Mouse (Mus musculus): ENCODE measurements around the gene Frat2.
A peak's percentile ranks its signal among the peaks of the same experiment; 100 is the strongest.

The Frat2 gene

DNA sequence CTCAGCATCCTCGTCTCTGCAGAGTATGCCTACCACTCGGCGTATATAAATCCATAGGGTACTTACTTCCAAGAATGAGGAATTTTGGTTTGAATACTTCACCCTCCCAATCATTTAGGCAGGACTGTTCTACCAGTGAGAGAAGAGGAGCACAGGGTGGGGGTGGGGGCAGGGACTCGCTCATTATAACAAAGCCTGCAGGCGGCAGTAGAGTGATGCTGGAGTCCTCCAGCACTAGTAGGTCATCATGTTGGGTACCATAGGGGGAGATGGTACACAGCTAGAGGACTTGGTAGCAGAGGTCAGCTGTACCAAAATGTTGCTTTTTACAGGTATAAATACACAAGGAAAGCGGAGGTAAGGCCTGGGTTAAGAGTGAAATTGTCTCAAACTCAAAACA lies 3.6 kb downstream of the Frat2 start:
- no peak for DNase-seq (ENCODE audit: low spot score in 2 of 2)

DNA sequence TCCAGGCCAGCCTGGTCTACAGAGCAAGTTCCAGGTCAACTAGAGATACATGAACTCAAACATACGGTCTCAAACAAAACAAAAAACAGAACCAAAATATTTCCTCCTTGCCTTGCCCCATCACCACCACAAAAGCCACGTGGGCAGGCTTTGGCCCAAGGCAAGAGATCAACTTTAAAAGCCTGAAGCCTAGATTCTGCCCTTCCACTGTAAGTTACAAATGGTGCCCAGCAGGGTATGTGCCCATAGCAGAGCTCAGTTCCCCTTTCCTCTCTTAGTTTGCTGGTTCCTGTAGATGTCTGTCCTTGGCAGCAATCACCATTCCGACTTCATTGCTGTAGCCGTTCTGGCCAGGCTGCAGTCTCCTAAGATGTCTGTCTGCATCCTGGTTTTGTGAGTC lies 5.2 kb downstream of the Frat2 start:
- no peak for DNase-seq (ENCODE audit: low spot score in 2 of 2)

DNA sequence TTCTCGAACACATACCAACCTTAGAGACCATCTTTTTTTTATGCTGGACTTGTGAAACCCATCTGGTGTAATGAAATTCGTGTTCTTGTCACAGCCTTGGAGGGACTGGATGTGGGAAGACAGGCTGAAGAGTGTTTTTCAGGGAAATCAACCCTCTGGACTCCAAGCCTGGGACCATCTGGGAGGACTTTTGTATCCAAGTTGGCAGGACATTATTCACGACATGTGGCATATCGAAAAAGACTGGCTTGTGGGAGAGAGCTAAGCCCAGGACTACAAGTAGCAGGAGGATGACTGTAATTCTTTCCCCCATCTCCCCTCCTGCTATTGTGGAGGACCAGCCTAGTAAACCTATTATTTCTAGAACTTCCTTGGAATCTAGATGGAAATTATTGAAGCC lies 5.7 kb downstream of the Frat2 start:
- DNase-seq (ENCODE audit: low spot score in 2 of 2) = no peak

DNA sequence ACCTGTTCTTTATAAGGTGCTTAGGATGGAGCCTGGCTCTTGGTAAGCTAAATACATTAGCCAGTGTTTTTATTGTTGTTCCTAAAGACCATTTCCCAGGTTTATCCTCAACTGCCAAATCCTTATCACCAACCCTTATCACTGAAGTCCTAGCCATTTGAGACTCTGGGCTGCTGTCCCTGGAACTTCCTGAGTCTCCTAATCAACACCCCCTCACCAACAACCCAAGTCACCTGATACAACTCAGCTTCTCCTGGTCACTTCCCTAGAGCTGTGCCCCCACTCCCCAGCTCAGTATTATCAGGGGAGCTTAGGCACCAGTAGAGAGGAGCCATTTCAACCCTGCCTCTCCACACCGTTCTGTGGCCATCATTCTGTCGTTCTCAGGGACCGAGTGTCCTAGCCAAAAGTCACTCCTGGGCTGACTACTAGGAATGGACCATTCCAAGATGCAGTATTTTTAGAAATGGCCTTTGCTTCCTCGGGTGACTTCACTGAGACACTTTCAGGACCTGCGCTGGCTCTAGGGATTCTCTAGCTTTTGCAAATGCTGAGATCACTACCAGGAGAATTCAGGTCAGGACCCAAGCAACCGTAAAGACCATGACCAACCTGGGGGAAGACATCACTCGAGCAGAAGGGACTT lies 6.7 kb downstream of the Frat2 start:
- no peak for DNase-seq (ENCODE audit: low spot score in 2 of 2)

DNA sequence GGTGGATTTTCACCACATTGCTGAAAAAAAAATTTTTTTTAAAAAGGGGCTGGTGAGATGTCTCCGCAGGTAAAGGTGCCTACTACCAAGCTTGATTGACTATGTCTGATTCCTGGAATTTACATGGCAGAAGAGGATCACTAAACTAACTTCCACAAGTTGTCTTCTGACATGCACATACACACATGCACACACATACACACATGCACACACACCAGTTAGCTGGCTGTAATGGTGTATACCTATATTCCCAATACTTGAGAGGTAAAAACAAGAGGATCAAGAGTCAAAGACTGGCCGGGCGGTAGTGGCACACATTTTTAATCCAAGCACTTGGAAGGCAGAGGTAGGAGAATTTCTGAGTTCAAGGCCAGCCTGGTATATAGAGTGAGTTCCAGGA lies 8.2 kb downstream of the Frat2 start:
- no peak for DNase-seq (ENCODE audit: low spot score in 2 of 2)

DNA sequence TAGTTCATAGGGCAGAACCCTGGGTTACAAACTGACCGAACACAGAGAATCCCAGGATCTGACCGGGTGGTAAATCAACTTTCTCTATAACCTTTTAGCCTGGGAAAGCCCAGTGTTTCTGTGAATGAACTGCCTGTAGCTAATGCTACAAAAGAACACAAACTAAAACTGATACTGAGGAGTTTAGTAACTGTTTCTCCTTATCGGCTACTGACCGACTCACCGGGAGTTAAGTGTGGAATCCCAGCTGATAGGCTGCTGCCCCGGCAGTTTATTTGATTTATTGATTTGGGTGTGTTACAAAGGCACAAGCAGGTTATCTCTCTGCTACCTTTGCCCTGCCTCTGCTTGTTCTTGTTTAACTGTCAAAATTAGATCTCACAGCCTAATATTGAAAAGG lies 9.1 kb downstream of the Frat2 start:
- DNase-seq (ENCODE audit: low spot score in 2 of 2) = no peak

DNA sequence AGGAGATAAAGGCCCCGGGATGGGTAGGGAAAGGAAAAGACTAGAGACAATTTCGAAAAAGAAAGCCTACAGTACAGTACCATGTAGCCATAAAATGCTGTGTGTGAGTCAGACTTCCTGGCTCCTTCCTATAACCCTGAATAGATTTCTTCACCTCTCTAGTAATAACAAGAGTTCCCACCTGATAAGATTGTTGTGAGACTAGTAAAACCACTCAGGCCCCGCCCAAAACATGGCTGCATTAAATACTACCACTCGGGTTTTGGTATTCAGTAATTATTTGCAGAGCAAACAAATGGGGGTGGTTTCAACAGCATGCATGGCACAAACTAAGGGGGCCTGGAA lies 10.0 kb downstream of the Frat2 start:
- DNase-seq (ENCODE audit: low spot score in 2 of 2) = no peak

DNA sequence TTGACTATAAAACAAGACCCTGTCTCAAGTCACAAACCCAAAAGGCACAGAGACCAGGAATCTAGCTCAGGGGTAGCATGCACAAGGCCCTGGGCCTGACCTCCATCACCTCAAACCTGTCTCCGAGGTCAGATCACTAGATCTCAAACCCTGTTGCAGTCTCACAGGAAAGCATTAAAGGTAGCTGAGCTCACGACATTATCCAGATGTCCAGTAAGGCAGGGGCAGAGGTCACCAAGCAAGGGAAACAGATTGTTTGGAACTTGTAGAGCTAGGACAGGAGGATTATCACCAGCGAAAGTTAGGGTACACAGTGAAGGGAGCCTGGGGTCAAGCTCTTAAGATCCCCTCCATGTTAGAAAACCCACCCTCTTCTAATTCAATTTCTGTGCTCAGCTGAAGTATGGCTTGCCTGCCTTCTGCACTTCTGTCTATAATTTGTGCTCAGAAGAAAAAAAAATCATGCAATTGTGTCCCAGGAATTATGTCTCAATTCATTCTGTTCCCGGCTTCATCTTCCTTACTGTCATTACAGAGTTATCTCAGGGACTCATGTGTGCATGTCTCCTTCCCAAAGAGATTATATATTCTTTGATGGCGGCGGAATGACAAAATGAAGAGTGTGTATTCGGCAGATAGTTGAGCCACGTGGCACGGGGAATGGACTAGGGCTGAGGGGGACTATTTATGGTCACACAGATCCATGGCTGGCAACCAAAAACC lies 10.6 kb downstream of the Frat2 start:
- no peak for DNase-seq (ENCODE audit: low spot score in 2 of 2)

DNA sequence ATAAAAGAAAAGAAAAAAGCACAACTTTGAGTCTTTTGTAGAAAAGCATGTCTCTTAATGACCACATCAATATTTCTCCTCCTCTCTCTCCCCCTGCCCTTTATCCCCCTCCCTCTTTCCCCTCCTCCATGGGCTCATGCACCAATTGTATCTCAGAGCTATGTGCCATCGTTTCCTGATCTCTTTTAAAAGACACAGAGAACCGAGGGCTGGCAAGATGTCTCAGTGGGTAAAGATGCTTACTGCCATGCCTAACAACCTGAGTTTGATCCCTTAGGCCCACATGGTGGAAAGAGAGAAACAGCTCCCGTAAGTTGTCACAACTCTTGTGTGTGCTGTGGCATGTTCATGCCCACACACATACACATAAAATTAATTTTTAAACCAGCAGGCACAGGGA lies 11.2 kb downstream of the Frat2 start:
- no peak for DNase-seq (ENCODE audit: low spot score in 2 of 2)

DNA sequence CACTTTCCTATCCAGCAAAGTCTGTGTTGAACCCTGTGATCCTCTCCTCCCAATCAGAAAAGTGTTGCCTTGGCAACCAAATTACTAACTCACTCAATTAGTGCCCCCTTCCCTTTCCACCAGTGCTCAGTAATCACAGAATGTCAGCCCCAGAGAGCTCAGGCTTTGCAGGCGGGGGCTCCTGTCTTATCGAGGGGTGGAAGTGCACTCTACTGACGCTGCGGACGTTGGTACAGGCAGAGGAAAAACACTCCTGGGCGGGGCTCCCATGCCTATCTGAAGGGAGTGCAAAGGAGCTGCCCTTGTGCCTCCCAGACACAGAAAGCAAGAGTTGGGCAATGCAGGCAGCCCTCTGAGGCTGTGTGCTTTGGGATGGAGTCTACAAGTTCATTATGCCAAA lies 12.1 kb downstream of the Frat2 start:
- DNase-seq (ENCODE audit: low spot score in 2 of 2) = peak in 1 of 2 experiments; percentile 19

DNA sequence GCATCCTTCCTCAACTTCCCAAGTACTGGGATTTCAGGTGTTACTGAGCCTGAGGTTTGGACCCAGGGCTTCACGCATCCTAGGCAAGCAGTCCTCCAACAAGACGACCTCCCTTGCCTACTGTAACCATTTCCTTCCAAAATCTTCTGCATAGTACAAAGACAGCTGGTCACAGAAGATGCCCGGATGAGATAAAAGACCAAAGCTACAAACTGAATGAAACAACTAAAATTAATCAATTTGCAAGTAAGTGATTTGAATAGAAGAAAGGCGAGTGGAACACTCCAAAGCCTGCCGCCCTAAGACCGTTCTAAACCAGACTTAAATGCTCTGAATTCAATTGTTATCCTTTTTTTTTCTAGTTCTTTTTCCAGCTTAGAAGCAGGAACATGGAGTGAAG lies 12.5 kb downstream of the Frat2 start:
- no peak for DNase-seq (ENCODE audit: low spot score in 2 of 2)

DNA sequence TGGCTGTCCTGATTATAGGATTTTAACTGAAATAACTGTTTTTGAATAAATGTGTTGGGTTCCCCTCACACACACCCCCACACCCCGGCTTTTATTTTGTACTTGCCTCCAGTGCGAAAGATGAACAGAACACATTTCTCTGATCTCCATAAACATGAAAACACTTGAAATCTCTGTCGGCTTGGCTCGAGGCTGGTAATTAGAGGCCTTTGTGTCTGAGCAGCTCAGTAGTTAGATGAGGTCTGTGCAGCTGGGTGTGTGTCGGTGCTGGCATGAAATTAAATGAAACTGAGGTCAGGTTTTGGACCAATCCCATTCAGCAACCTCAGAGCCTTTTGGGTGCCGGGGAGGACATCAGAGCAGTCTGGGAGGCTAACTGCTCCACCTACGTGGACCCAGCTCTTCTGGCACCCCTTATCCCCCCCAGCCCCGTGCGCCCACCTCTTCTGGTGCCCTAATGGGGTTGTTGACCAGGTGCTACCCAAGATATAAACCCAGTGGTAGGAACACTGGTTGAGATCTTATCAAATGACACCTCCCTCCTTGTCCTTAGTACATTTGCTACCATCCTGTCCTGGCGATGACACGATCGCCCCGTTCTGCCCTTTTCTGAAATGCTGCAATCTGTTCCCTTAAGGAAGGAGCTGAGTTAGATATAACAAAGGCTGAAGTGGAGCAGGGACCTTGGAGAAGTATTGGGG lies 15.3 kb downstream of the Frat2 start:
- peak in 1 of 2 experiments; percentile 5 for DNase-seq (ENCODE audit: low spot score in 2 of 2)

DNA sequence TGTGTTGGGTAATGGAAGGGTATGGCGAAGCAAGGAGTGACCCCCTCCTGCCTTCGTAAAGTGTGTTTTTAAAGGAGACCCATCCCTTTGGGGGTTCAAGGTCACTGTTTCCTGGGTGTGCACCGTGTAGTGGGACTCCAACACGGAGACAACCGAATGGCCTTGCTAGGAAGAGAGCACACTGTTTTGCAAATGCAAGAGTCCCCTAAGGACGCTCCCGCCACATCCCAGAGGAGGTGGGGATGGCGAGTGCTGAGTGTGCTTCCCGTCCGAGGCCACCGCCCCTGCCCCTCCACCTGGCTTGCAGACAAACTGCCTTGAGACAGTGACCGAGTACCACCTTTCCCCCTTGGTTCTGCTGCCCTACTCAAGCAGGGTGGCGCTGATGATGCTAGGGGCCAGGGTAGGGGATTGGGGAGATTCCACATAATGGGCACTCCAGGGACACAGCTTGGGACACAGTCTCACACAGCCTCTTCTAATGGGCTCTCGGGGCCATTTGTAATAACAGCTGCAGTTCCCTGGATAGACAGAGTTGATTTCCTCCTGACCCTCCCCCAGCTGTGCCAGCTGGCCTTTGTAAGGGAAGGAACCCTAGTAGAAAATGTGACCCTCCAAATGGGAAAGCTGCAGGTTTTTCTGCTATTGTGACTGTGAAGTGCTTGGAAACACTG lies 16.1 kb downstream of the Frat2 start:
- no peak for DNase-seq (ENCODE audit: low spot score in 2 of 2)

DNA sequence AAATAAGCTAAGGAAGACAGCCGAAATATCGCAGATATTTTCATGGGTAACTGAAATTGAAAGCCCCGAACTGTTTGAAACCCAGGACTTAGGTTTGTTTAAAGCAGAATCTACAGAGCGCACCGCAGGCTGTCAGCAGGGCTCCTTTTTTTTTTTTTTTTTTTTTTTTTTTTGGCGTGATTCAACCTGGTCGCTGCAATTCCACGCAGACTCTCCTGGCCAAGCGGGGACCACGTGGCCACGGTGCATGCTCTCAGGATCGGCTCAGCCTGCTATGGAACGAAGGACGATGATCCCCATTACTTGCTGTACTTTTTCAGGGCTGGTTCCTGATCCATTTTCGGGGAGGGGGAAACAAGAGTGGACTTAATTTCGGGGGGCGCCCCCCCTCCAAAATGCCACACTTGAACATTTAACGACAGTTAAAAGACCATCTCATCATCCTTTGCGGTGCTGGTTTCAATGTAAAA lies 16.8 kb downstream of the Frat2 start:
- peak in 1 of 2 experiments; percentile 30 for DNase-seq (ENCODE audit: low spot score in 2 of 2)

DNA sequence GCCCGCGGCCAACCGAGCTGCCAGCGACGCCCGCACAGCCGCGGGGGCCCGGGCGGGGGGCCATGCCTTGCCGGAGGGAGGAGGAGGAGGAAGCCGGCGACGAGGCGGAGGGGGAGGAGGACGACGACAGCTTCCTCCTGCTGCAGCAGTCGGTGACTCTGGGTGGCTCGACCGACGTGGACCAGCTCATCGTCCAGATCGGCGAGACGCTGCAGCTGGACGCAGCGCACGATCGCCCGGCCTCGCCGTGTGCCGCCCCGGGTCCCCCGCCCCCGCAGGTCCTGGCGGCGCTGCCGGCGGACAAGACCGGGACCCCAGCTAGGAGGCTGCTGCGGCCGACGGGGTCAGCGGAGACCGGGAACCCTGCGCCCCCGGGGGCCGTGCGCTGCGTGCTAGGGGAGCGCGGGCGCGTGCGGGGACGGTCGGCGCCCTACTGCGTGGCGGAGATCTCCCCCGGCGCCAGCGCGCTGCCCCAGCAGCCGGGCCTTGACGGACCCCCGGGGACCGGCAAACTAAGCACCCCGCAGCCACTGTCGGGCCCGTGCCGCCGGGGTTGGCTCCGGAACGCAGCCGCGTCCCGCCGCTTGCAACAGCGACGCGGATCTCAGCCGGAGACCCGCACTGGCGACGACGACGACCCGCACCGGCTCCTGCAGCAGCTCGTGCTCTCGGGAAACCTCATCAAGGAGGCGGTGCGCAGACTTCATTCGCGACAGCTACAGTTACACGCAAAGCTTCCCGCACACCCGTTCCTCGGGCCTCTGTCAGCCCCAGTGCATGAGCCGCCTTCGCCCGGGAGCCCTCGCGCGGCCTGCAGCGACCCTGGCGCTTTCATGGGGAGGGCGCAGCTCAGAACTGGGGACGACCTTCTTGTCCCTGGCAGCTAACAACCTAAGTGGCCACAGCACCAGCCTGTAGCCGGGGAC lies 17.6 kb downstream of the Frat2 start:
- DNase-seq (ENCODE audit: low spot score in 2 of 2) = peak; percentile 58 to 60

DNA sequence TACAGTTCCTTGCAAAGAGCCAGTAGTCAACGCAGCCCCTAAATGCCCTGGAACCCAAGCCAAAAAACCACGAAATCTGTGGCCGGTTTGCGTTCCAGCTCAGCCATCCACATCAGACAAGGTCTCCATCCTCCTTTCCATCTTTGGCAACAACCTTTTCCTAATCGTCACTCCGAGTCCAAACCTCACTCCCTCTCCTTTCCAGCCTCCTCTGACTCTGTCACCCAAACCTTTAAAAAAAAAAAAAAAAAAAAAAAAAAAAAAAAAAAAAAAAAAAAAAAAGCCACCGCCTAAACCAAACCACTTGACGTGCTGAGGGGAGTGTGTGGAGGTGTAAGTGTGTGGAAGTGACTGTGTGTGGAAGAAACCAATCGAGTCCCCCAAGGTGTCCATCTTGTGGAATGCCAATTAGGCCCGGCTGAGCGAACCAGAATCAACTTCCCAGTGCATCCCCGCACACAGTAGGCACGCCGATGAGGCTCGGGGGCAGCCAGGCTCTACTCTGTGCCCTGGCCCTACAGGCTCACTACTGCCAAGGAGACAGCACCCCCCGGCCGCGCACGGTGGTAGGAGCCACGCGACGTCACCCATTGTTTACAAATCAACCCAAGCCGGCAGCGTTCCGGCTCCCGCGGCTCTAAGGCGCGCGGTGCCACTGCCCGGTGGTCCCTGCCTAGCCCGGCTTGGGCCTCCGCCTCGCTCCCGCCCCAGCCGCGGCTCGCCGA lies 18.4 kb downstream of the Frat2 start, which contains the start of gene Frat1:
Gene Frat1 (plus strand): TSS at position 590 of the 725 bp plus-strand sequence.
- peak; percentile 93 to 94 for DNase-seq (ENCODE audit: low spot score in 2 of 2)

DNA sequence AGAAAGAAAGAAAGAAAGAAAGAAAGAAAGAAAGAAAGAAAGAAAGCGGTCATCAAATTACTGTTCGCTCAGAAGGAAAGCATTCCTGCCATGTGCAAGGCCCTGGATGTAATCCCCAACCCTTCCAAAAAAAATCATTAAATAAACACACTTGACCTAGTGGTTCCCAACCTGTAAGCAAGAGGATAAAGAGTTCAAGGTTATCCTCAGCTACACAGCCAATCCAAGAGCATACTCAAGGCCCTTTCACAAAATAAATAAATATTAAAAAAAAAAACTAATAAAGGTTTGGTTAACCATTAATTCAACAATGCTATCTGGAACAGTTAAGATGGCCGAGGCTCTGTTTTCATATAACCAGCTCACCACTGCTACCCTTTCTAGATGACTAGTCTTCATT lies 19.0 kb downstream of the Frat2 start:
- no peak for DNase-seq (ENCODE audit: low spot score in 2 of 2)

DNA sequence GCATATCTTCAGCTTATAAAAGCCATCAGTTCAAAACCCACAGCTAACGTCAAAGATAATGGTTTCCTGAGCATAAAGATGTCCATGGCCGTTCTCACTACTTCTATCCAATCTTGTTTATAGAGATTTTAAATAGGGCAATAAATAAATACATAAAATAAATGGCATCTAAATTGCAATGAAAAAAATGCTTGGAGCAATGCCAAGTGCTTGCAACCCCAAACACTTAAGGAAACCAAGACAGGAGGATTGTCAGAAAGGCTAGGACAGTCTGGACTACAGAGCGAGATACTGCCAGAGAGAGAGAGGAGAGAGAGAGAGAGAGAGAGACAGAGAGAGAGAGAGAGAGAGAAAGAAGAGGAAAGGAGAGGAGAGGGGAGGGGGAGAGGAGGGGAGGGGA lies 21.4 kb downstream of the Frat2 start:
- DNase-seq (ENCODE audit: low spot score in 2 of 2) = no peak

DNA sequence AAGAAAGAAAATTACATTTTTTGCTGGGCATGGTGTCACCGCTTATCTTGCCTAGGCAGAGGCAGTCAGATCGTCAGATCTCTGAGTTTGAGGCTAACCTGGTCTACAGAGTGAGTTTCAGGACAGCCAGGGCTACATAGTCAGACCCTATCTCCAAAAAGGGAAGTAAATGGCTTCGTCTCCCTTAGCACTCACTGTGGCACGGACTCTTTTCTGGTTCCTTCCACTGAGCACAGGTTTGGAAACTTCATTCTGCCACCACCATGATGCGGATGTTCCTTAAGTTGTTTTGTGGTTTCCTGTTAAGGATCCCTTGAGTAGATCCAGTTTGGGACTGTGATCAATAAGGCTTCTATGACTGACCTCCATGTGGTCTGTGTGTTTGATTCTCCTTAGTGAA lies 23.0 kb downstream of the Frat2 start:
- DNase-seq (ENCODE audit: low spot score in 2 of 2) = no peak

DNA sequence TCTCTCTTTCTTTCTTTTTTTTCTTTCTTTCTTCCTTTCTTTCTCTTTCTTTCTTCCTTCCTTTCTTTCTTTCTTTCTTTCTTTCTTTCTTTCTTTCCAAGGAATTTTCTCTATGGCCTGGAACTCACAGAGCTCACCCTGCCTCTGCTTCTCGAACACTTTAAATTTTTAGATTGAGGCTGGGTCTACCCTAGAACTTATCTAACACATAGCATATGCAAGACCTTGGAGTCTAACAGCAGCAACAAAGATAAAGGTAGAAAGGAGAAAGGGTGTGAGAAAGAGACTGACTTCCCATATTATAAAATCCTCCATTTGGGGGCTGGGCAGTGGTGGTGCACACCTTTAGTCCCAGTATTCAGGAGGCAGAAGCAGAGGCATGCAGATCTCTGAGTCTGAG lies 25.3 kb downstream of the Frat2 start:
- DNase-seq (ENCODE audit: low spot score in 2 of 2) = no peak

DNA sequence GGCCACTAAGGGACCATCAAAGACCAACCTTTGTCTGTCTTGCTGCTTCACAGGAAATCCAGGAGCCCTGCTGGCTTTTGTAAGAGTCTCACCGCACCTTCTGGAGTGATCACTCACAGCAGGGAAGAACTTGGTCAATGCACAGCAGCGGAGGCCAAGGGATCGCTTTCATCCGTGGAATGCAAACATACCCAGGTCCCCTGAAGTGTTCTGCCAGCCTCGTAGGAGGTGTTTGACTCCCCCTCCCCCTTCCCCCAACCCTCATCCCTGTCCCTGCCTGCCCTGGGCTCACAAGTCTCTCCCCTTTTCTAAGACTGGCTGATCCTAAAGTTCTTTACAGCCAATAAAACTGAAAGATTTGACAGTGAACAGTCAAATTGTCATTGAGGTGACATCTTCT lies 26.5 kb downstream of the Frat2 start:
- DNase-seq (ENCODE audit: low spot score in 2 of 2) = no peak
